Mouse (Mus musculus) right cerebral cortex, postnatal 10 days (tissue): ENCODE measurements around the gene Cdc34.
A peak's percentile ranks its signal among the peaks of the same experiment; 100 is the strongest.

ENCODE experiments used
- DNase-seq, 2 experiments: peaks; one replicate each; pipeline ENCODE4 v3.0.0; 2021; ENCODE audit warnings: low spot score in 2 of 2

The Cdc34 gene

GRCm38 (mm10) chr10:79681591-79682245 lies at the start of gene Cdc34:
Cdc34 (plus strand) TSS chr10:79682195.
- DNase-seq: peak; percentile 100

- DNase-seq: peak in 1 of 2 experiments; percentile 22
These were observed 48.8 kb upstream of the Cdc34 start for GRCm38 (mm10) chr10:79633006-79633777.

- no peak for DNase-seq
These were observed 45.7 kb upstream of the Cdc34 start for GRCm38 (mm10) chr10:79636287-79636686.

- DNase-seq: peak; percentile 93
These were observed 44.6 kb upstream of the Cdc34 start, which contains the start of gene Shc2 for GRCm38 (mm10) chr10:79637128-79638110. Shc2 (minus strand) TSS chr10:79637918.

- peak; percentile 70 to 75 for DNase-seq
These were observed 43.4 kb upstream of the Cdc34 start for GRCm38 (mm10) chr10:79638486-79639204.

- no peak for DNase-seq
These were observed 36.3 kb upstream of the Cdc34 start, which contains the start of gene Odf3l2 for GRCm38 (mm10) chr10:79645711-79646110. Odf3l2 (minus strand) TSS chr10:79645738.

GRCm38 (mm10) chr10:79649070-79649751 lies 32.8 kb upstream of the Cdc34 start:
- peak; percentile 79 to 85 for DNase-seq

GRCm38 (mm10) chr10:79652789-79653188 lies 29.2 kb upstream of the Cdc34 start:
- no peak for DNase-seq

GRCm38 (mm10) chr10:79654946-79655395 lies 27.0 kb upstream of the Cdc34 start:
- DNase-seq: peak; percentile 76 to 92

- no peak for DNase-seq
These were observed 23.2 kb upstream of the Cdc34 start for GRCm38 (mm10) chr10:79658829-79659228.

- no peak for DNase-seq
These were observed 21.7 kb upstream of the Cdc34 start for GRCm38 (mm10) chr10:79660298-79660697.

- DNase-seq: peak in 1 of 2 experiments; percentile 26
These were observed 20.1 kb upstream of the Cdc34 start for GRCm38 (mm10) chr10:79661861-79662260.

GRCm38 (mm10) chr10:79664131-79664665 lies 17.8 kb upstream of the Cdc34 start, which contains the start of gene Madcam1:
Madcam1 (plus strand) TSS chr10:79664559.
- DNase-seq: peak; percentile 64 to 75

- DNase-seq: no peak
These were observed 16.9 kb upstream of the Cdc34 start for GRCm38 (mm10) chr10:79665051-79665450.

GRCm38 (mm10) chr10:79666493-79666892 lies 15.5 kb upstream of the Cdc34 start:
- DNase-seq: peak in 1 of 2 experiments; percentile 38

- DNase-seq: peak in 1 of 2 experiments; percentile 44
These were observed 13.9 kb upstream of the Cdc34 start for GRCm38 (mm10) chr10:79668076-79668475.

GRCm38 (mm10) chr10:79668771-79669575 lies 13.0 kb upstream of the Cdc34 start, which contains the start of gene Tpgs1:
Tpgs1 (plus strand) TSS chr10:79669369.
- peak; percentile 93 to 95 for DNase-seq

GRCm38 (mm10) chr10:79669576-79670057 lies 12.4 kb upstream of the Cdc34 start:
- DNase-seq: peak; percentile 91 to 92
